Mouse (Mus musculus): ENCODE results near the gene Gm10198.

Gene Gm10198

DNA sequence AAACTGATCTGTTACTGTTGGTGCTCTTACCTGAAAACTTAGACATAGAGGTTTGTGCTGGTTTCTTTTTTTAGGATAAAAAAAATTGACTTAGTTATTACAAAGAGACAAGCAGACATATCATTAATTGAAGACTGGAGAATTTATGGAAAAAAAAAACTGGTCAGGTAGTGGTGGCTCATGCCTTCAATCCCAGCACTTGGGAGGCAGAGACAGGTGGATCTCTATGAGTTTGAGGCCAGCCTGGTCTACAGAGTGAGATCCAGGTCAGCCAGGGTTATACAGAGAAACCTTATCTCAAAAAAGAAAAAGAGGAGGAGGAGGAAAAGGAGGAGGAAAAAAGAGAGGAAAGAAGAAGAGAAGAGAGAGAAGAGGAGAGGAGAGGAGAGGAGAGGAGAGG, at the start of gene Gm10198:
Gene Gm10198 (plus strand): TSS at position 301 of the 400 bp plus-strand sequence.
- in situ Hi-C loops (cut with MseI, MboI) = no loop called here

DNA sequence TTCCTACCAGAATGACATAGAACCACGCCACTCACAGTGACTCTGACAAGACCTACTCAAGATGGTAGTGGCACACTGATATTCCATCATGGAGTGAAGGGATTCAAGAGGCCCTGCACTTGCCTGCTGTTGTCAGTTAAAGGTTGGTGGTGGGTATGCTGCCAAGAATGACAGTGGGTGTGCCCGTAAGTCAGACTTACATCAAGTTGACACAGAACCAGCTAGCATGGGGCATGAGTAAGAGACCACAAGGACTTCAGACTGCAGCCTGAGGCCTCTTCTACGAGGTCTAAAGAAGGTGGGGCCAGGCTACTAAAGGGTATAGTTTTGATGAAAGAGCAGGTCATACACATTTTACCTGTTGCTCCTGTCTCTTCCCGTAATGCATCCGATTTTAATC, 47.3 kb upstream of the Gm10198 start:
- in situ Hi-C loops (cut with MseI, MboI) = no loop called here

DNA sequence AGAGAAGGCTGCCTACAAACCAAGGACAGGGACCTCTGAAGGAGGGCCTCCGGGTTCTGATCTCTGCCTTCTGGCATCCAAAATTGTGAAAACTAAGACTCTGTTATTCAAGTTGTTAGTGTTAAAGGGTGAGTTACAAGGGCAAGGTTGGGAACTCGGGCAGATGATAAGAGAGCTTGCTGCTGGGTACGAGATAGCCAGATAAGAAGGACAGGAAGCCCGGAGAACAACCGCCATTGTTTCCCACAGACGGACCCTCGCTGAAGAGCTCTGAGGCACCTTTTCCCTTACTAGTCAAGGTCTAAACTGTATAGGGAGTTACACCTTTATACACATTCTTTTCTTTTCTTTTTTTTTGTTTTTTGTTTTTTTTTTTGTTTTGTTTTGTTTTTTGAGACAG, 39.8 kb upstream of the Gm10198 start:
- in situ Hi-C loops (cut with MseI, MboI) = no loop called here

DNA sequence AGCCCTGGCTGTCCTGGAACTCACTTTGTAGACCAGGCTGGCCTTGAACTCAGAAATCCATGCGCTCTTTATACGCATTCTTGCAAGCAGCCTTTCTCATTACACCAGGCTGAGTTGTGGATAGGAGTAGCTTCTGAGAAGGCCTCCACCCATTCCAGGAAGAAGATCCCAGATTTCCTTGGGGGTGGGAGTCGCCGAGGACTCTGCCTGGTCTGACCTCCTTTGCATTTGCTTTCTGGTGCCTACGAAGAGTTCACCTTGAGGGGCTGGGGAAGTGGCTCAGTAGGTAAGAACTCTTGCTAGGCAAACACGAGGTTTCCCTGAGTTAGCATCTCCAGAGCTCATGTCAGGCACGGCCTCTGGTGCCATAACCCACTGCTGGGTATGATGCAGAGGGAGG, 39.4 kb upstream of the Gm10198 start:
- in situ Hi-C loops (cut with MseI, MboI) = no loop called here

DNA sequence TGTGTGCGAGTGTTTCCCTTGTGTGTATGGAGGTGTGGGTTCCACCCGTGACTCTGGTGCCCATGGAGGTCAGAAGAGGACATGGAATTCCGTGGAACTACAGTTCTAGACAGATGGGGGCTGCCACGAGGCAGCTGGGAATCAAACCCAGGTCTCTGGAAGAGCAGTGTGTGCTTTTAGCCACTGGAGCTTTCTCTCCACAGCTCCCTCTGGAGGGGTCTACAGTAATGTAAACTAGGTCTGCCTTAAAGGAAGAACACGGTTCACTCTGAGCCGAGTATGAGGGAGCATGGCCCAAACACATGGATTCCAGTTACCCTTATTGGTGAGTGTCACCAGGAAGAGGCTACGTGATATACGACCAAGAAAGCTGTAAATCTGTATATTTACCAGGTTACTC, 38.6 kb upstream of the Gm10198 start:
- in situ Hi-C loops (cut with MseI, MboI) = no loop called here

DNA sequence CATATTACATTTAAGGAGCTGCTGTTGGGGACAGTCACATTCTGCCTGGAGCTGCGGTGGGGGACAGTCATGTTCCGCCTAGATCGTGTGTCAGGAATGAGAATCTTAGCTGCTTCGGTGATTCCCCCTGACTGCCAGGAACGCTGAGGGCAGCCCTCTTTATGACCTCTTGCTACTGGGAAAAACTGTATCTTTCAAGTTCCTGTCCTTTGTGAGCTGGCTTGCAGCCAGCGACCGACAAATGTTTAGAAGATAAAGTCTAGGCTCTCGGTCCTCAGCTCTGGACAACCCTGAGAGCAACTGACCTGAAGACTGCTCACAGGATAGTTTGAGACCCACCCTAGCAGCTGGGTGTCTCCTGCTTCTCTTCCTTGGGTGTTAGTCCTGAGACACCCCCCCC, 37.3 kb upstream of the Gm10198 start:
- in situ Hi-C loops (cut with MseI, MboI) = no loop called here

DNA sequence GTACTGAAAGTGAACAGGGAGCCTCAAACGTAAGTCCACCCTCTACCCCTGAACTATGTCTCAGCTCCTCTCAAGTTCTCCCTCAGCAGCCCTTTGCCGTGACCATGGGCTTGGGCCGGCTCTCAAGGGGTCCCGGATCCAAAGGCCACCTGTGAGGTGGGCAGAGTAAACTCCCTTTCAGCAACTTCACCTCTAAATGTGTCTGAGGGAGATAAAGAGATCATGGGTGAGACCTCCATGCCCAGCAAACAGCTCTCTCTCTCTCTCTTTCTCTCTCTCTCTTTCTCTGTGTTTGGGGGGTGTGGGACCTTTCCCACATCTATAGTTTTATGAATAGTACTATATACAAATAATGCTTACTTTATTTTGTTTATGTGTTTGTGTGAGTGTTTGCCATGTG, 36.2 kb upstream of the Gm10198 start:
- in situ Hi-C loops (cut with MseI, MboI) = no loop called here

DNA sequence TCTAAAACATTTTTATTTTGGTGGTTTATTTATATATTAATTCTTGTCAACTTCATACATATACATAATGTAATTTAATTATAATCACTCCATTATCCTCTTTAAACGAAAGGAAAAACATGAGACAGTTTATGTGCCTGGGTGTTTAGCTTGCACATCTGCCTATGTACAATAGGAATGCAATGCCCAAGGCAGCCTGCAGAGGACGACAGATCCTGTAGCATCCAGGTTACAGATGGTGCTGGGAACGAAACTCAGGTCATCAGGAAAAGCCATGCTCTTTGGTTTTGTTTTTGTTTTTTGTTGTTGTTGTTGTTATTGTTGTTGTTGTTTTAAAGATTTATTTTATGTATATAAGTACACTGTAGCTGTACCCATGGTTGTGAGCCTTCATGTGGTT, 32.4 kb upstream of the Gm10198 start:
- in situ Hi-C loops (cut with MseI, MboI) = no loop called here

DNA sequence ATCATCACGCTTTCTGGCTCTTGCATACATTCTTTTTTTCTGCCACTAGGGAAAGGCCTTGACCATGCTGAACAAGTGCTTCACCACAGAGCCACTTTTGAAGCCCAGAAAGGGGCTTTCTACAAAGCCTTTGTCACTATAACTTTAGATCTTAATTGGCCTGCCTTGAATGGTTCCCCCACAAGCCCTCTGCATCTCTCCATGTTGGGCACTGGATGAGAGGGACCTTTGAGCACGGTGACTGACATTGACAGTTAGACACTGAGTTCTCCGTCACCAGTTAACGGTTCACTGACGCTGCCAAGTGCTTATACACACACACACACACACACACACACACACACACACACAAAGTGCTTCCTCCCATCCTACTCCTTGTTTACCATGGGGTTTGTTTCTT, 30.0 kb upstream of the Gm10198 start:
- in situ Hi-C loops (cut with MseI, MboI) = no loop called here

DNA sequence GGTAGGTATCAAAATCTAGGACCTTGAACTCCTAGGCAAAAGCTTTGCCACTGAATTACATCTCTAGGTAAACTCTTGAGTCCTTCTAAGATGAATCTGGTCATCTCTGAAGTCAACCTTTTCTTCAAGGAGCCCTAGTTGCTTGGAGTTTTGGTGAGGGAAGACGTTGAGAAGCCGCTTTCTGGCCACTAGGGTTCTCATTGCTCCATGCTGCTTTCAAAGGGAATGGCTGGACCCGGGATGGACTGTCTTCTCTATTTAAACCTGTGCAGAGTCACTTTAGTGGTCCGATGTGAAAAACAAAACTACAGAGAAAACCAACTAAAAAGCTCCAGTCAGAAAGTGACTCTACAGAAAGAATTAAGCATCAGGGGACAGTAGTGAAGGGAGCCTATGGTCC, 18.4 kb upstream of the Gm10198 start:
- in situ Hi-C loops (cut with MseI, MboI) = no loop called here

DNA sequence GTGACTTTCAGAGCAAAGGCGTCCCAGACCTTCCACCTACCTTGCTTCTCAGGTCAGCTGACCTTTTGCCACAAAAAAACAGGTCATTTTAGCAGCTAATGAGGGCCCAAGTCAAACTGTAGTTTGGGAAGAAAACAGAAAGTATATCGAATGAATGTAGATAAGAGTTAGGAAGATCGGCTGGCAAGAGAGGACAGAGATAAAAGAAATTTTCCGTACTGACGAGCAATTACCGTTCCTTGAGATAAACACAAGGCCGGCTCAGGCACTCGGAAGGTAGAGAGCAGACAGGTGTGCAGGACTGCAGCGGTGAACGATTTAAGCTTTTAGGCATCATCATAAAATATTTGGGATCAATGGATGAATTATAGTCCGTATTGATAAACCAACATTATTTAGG, 15.4 kb upstream of the Gm10198 start:
- in situ Hi-C loops (cut with MseI, MboI) = no loop called here

DNA sequence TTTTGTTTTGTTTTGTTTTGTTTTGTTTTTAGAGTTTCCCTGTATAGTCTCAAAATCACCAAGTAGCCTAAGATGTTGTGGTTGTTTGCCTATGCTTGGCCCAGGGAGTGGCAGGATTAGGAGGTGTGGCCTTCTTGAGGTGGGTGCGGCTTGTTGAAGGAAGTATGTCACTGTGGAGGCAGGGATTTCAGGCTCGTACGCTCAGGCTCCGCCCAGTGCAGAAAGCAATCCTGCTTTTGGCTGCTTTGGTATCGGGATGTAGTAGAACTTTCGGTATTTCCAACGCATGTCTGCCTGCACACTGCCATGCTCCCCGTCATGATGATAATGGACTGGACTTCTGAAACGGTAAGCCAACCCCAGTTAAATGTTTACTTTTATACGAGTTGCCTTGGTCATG, 12.5 kb upstream of the Gm10198 start:
- in situ Hi-C loops (cut with MseI, MboI) = no loop called here

DNA sequence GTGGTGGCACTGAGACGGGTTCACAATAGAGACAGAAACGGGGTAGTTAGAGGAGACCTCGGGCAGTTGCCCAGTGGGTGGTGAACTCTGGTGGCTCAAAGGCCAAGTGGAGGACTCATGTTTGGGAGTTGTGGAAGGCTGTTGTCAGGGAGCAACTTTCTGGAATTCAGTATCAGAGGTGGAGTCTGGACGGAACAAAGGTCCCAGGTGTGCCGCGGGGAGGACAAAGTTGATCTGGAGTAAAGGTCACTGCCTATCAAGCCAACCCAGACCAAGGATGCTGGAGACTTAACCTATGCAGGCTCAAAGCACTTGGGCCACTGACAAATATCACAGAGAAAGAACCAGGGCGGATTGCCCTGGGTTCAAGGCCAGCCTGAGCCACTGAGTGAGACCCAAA, 5.5 kb downstream of the Gm10198 start:
- in situ Hi-C loops (cut with MseI, MboI) = no loop called here

DNA sequence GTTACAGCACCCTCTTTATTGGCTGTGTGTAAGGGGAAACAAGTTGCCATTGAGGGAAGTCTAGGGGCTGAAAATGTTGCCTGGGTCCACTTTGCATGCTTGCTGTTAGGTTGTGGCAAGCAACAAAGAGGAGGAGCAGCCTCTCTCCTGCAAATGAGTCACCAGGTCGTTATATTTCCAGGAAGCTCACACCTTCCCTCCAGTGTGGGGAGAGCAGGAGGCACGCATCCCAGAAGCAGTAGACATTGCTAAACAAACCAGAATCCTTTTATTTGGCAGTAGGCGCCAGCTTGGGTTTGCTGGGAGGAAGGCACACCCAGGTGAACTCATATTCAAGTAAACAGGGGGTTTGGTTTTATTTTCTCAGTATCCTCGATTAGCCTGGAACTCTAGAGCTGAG, 8.8 kb downstream of the Gm10198 start:
- in situ Hi-C loops (cut with MseI, MboI) = no loop called here

DNA sequence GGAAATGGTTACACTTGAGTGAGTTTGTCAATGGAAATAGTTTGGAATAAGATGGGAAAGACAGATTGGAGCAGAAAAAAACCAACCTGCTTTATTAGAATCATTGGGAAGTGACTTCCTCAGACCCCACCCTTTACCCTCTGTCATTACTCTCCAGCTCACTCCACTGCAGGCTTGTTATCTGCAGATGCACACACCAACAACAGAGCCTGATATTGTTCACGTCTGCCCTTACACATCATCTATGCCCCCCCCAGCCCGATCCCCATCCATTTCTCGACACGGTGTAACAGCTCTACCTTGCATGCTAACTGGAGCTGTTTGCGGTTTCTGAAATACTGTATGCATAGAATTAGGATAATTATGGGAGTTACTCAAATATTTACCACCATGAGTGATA, 12.2 kb downstream of the Gm10198 start:
- in situ Hi-C loops (cut with MseI, MboI) = no loop called here

DNA sequence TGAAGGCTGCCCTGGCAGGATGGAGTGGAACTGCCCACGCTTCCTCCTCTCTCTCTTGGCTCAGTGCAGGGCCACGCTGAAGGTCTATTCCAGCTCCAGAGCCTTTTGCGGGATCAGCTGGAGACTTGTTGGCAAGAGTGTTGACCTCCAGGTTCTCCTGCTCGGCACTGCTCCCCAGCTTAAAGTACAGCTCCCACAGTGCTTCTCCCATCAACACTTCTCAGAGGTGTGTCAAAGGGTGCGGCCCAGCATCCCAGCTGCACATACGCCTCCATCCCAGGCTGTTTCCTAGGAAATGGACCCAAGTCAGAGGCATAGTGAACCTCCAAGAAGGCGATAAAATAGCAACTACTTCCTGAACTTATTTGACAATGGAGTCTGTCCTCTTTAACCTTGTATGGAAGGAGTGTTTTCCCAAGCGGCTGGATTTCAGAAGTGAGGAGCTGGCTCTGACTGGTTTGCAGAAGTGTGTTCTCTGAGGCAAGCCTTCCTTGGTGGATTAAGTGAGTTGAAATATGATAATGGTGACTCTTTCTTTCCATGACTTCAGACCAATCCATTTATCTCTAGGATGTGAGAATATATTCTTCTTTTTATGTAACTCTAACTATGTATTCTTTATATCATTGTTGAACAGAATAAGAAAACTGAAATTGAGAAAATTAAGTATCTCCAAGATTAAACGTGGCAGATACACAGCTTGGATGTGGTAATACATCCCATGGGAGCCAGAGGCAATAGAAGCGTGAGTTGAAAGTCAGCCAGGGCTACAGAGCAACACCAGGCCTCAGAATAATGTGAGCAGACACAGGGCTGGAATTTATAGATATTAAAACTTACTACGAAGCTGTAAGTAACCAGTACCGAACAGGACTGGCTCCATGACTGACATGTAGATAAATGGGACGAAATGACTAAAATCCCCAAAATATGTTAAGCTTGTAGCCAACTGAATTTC, 23.9 kb downstream of the Gm10198 start:
- in situ Hi-C loops (cut with MseI, MboI) = no loop called here

DNA sequence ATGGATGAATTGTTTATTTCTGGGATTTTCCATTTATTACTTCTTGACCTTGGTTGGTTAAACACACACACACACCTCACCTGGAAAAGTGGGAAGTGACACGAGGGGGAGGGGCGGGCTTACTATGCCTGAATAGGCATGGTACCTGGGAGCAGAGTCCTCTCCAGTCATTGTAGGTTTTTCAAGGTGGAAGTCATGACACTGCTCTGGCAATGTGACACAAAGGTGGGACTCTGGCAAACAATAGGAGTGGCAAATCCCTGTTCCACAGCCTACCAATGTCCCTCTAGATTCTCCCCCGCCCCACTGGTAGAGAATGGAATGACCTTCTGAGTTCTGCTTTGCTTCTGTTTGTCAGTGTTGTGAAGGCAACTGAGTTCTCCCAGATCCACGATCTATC, 27.8 kb downstream of the Gm10198 start:
- in situ Hi-C loops (cut with MseI, MboI) = no loop called here

DNA sequence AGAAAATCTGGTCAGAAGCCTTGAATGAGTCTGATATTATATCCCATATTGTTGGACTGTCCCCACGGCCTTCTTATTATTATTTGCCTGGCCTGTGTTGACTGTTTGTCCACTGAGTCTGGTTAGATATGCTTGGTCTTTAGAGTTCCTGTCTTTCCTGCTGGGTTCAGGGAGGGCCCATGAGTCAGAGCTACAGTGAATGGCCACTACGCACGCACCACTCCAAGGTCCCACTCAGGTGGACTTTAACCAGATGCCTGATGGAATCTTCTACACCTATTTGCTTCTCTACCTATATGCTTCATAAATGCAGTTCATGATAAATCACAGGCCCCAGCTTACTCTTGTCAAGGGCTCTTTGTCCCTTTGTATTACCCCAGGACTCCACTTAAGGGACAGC, 29.8 kb downstream of the Gm10198 start:
- in situ Hi-C loops (cut with MseI, MboI) = no loop called here

DNA sequence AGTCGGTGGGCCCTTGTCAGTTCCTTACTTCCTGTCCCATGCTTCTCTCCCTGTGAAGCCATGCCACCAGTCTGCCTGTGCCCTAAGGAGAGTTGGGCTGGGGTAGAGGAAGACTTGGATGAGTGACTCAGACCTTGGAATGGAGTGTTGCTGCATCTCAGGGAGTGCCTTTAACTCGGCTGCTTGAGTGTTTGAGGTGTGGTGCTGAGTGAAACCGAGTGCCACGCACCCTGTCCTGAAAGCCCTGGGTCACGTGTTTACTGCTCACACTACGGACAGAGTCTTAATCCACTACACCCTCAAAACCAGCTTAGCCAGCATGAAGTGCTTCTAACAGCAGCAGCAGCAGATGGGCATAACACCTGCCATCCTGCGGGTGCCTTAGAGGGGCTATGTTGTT, 30.5 kb downstream of the Gm10198 start:
- in situ Hi-C loops (cut with MseI, MboI) = no loop called here

DNA sequence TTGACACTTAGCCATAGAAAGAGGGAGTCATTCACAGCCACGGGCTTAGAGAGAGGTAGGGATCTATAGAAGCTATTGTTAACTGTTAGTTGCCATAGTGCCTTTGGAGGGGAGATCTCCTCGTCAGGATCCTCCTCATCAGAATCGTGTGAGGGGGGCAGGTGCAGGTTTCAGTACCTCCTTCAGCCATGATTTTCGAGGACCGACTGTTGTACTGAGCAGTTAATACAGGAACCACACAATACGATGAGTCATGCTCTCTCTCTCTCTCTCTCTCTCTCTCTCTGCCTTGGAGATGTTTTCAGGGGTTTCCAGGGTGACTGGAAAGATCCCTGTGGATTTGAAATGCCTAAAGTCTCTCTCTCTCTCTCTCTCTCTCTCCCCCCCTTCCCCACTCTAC, 31.5 kb downstream of the Gm10198 start:
- in situ Hi-C loops (cut with MseI, MboI) = no loop called here

DNA sequence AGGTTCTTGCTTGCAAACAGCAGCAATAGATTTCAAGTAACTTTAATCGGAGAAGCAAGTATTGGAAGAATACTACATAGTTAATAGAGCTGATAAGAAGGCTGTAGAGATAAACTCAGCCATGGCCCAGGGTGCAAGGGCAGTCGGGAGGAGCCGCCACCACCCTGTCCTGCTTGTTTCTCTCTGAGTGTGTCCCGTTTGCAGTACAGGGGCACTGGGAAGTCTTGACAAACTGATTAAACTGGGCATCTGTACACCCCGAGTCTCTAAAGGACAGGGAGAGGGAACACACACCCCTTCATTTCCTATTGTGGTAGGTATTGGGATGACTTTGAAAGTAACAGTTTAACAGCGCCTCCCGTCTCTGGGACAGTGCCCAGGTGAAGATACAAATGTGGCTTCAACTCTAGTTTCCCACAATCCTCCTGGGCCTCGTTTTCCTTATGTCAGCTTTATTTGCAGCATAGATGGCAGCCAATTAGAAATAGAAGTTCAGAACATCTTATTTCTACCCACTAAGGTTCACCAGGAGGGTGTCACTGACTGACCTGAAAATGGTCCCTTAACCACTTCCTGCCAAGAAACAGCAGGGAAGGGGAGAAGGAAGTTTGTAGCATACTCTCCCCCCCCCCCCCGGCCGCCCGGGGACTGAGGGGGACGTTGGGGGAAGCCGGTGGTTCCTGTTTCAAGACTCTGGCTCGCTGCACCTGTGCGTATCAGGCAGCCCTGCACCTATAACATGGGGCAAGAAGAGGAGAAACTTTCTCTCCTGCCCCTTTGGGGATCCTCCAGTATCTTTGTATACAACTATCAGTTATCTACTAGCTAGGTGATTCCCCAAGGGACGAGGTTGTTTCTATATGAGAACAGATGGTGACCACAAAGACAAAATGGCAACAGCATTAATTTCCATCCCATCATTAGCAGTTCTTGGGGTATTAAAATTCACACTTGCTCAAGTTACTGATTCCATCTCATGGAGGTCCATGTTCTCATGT, 41.9 kb downstream of the Gm10198 start:
- in situ Hi-C loops (cut with MseI, MboI) = no loop called here

DNA sequence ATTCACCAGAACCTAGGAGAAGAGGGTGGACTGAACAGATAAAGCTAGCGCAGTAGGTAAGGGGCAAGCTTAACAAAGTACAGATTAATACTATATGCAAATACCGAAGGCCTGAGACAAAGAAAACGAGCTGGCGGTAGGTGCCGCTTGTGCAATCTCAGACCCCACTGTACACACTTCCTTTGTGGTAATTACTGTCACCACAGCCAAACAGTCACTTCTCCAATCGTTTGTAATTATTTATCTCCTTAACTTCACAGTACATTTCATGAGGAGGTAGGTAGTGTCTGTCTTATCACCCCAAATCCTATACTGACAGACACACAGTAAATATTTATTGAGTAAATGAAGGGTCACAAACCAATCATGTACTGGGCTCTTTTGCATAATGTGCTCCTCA, 47.7 kb downstream of the Gm10198 start:
- in situ Hi-C loops (cut with MseI, MboI) = no loop called here
